Mouse (Mus musculus) liver, postnatal 0 days (tissue): Measurements from ENCODE around the gene Zfp385c. TPM values are rescaled to one million over a fixed set of nuclear protein-coding genes. Genes with fewer than 3 reads are reported as not detected.

Experiments used
- ATAC-seq: fragments of 200-750 bp; cut with Nextera tagmentation; 2 replicates; pipeline ENCODE4 v1.8.0; 2017; ENCODE audit warnings: mild to moderate bottlenecking, moderate library complexity
- DNase-seq: peaks from one replicate; pipeline ENCODE4 v3.0.0-alpha.2; 2016
- H3K27ac ChIP-seq: fragments of 300-500 bp; sonication (generic); 2 replicates; pipeline ENCODE4 v1.5.1; 2014; ENCODE audit warnings: antibody characterized with exemption, moderate library complexity, mild to moderate bottlenecking, low read depth
- H3K27me3 ChIP-seq: fragments of 300-500 bp; sonication (generic); 2 replicates; pipeline ENCODE4 v1.6.1; 2014; ENCODE audit warnings: low read length, control low read depth, mixed read lengths; ENCODE audit not compliant: insufficient read depth
- H3K36me3 ChIP-seq: fragments of 300-500 bp; sonication (generic); replicated peaks from 2 replicates; pipeline ENCODE4 v1.6.1; 2014; ENCODE audit warnings: mild to moderate bottlenecking, control low read depth, low read length, moderate library complexity, mixed read lengths; ENCODE audit not compliant: insufficient read depth
- H3K4me1 ChIP-seq: fragments of 300-500 bp; sonication (generic); 2 replicates; pipeline ENCODE4 v1.6.1; 2014; ENCODE audit warnings: antibody characterized with exemption, mild to moderate bottlenecking, control low read depth; ENCODE audit not compliant: insufficient read depth
- H3K4me2 ChIP-seq: fragments of 300-500 bp; sonication (generic); 2 replicates; pipeline ENCODE4 v1.6.1; 2014; ENCODE audit warnings: low read depth, mild to moderate bottlenecking, low read length, moderate library complexity, mixed read lengths
- H3K4me3 ChIP-seq: fragments of 300-500 bp; sonication (generic); 2 replicates; pipeline ENCODE4 v1.5.1; 2014; ENCODE audit warnings: low read depth, low read length
- H3K9ac ChIP-seq: fragments of 300-500 bp; sonication (generic); replicated peaks from 2 replicates; pipeline ENCODE4 v1.6.1; 2014; ENCODE audit warnings: mild to moderate bottlenecking, moderate library complexity
- H3K9me3 ChIP-seq: fragments of 300-500 bp; sonication (generic); 2 replicates; pipeline ENCODE4 v1.6.1; 2016; ENCODE audit warnings: mild to moderate bottlenecking, control low read depth, low read length, mixed read lengths
- CTCF ChIP-seq: sonication (generic); IDR thresholded peaks from 2 replicates; pipeline ENCODE4 v1.5.1; 2016; ENCODE audit warnings: antibody characterized with exemption, low read depth
- EP300 ChIP-seq: IDR thresholded peaks from 2 replicates; pipeline ENCODE4 v1.6.1; 2016; ENCODE audit warnings: antibody characterized with exemption, low read depth, mild to moderate bottlenecking
- WGBS: fragments of 180-500 bp; shearing (Covaris S2); extraction: QIAGEN DNeasy Blood & Tissue Kit; methylation state at CpG from one replicate; pipeline ENCODE4 v1.1.7; 2014; ENCODE audit not compliant: insufficient replicate concordance; 5-methylcytosine and 5-hydroxymethylcytosine counted together
- polyA plus RNA-seq: library from polyadenylated mRNA; unstranded; fragments of >200 nt; fragmentation: Nextera tagmentation; extraction: Ambion mirVana; gene quantifications from 2 replicates; pipeline ENCODE4 v1.2.1, GENCODE M21; 2015

Gene Zfp385c
- polyA plus RNA-seq, 1 experiment from 2014 or later = not detected

- WGBS = 35% methylated on average over 3 of the region's 3 CpGs
- H3K4me2 ChIP-seq = no peak overlapping the region
These were observed 40.5 kb downstream of the Zfp385c start for GRCm38 (mm10) chr11:100651748-100652147.

GRCm38 (mm10) chr11:100651205-100651604 lies 41.0 kb downstream of the Zfp385c start:
- Histone ChIP-seq H3K4me1 (no peaks in the 10 kb centered on the region), H3K9ac (no peak overlapping the region), H3K27me3 (peaks cover 18% of the 10 kb centered on the region; the same call in 1 of the 2 replicates), H3K4me3 (no peak overlapping the region), H3K27ac (no peak overlapping the region), H3K36me3 (no peaks in the 10 kb centered on the region), H3K9me3 (no peaks in the 10 kb centered on the region), H3K4me2 (no peak overlapping the region)
- 11% methylated on average over 8 of the region's 8 CpGs for WGBS
- TF ChIP-seq EP300 (no peak), CTCF (no peak)
- ATAC-seq = no peak
- DNase-seq = no peak

More at GRCm38 (mm10) chr11:100651748-100652147, 40.5 kb downstream of the Zfp385c start:
- ATAC-seq = no peak
- no peaks in the 10 kb centered on the region for H3K9me3 ChIP-seq
- peaks cover 18% of the 10 kb centered on the region; the same call in 1 of the 2 replicates for H3K27me3 ChIP-seq
- H3K36me3 ChIP-seq = no peaks in the 10 kb centered on the region
- no peak overlapping the region for H3K27ac ChIP-seq
- H3K4me3 ChIP-seq = no peak overlapping the region
- no peaks in the 10 kb centered on the region for H3K4me1 ChIP-seq
- TF ChIP-seq EP300 = no peak
- no peak for TF ChIP-seq CTCF
- no peak overlapping the region for H3K9ac ChIP-seq
- no peak for DNase-seq

GRCm38 (mm10) chr11:100648405-100648804 lies 43.9 kb downstream of the Zfp385c start:
- no peak overlapping the region for H3K4me3 ChIP-seq
- H3K27ac ChIP-seq = no peak overlapping the region
- peaks cover 18% of the 10 kb centered on the region; the same call in 1 of the 2 replicates for H3K27me3 ChIP-seq
- TF ChIP-seq EP300 = no peak
- TF ChIP-seq CTCF = no peak
- H3K9me3 ChIP-seq = no peaks in the 10 kb centered on the region
- 80% methylated on average over 8 of the region's 8 CpGs for WGBS
- DNase-seq (no peak), ATAC-seq (no peak)
- H3K4me2 ChIP-seq = no peak overlapping the region
- no peaks in the 10 kb centered on the region for H3K4me1 ChIP-seq
- H3K36me3 ChIP-seq = no peaks in the 10 kb centered on the region
- no peak overlapping the region for H3K9ac ChIP-seq

GRCm38 (mm10) chr11:100646265-100646664 lies 46.0 kb downstream of the Zfp385c start:
- H3K27ac ChIP-seq = no peak overlapping the region
- peak; percentile 76 for DNase-seq
- no peaks in the 10 kb centered on the region for H3K36me3 ChIP-seq
- no peak overlapping the region for H3K4me2 ChIP-seq
- H3K9me3 ChIP-seq = no peaks in the 10 kb centered on the region
- peaks cover 13% of the 10 kb centered on the region; the same call in 1 of the 2 replicates for H3K27me3 ChIP-seq
- H3K9ac ChIP-seq = no peak overlapping the region
- 8% methylated on average over 1 of the region's 1 CpGs for WGBS
- TF ChIP-seq EP300 = no peak
- peak; percentile 79 for TF ChIP-seq CTCF
- no peak for ATAC-seq
- H3K4me3 ChIP-seq = no peak overlapping the region
- no peaks in the 10 kb centered on the region for H3K4me1 ChIP-seq

GRCm38 (mm10) chr11:100643612-100644575 lies 48.4 kb downstream of the Zfp385c start:
- no peak for ATAC-seq
- Histone ChIP-seq H3K9ac (no peak overlapping the region), H3K4me3 (no peak overlapping the region), H3K4me1 (peaks cover 7% of the 10 kb centered on the region), H3K27me3 (peaks cover 18% of the 10 kb centered on the region), H3K4me2 (no peak overlapping the region), H3K27ac (no peak overlapping the region), H3K9me3 (no peaks in the 10 kb centered on the region), H3K36me3 (no peaks in the 10 kb centered on the region)
- no peak for TF ChIP-seq CTCF
- no peak for TF ChIP-seq EP300
- WGBS = 74% methylated on average over 15 of the region's 15 CpGs
- no peak for DNase-seq

GRCm38 (mm10) chr11:100640159-100640906 lies 51.9 kb downstream of the Zfp385c start:
- TF ChIP-seq EP300 = no peak
- peak; percentile 55 for TF ChIP-seq CTCF
- WGBS = 9% methylated on average over 52 of the region's 52 CpGs
- Histone ChIP-seq H3K9ac (no peak overlapping the region), H3K36me3 (no peaks in the 10 kb centered on the region), H3K27ac (no peak overlapping the region), H3K4me3 (peak overlapping the region; percentile 19; the same call in 1 of the 2 replicates), H3K4me2 (peak overlapping the region; percentile 62), H3K4me1 (peaks cover 7% of the 10 kb centered on the region), H3K9me3 (no peaks in the 10 kb centered on the region), H3K27me3 (peaks cover 21% of the 10 kb centered on the region)
- DNase-seq = peak; percentile 54
- peak; percentile 65 for ATAC-seq
